Mouse (Mus musculus) cerebellum, postnatal 36 days (tissue): Measurements from ENCODE around the gene Capn1.

Experiments
- DNase-seq, 2 experiments: peaks; one replicate each; pipeline ENCODE4 v3.0.0; 2021 to 2022; ENCODE audit warnings: mixed read lengths in 2 of 2

Capn1 gene

GRCm38 (mm10) chr19:5952071-5952691, 63.5 kb downstream of the Capn1 start:
- DNase-seq = no peak

GRCm38 (mm10) chr19:5951631-5952030, 64.1 kb downstream of the Capn1 start:
- DNase-seq = no peak

GRCm38 (mm10) chr19:5950218-5950617, 65.5 kb downstream of the Capn1 start:
- no peak for DNase-seq

GRCm38 (mm10) chr19:5945891-5946290, 69.8 kb downstream of the Capn1 start:
- DNase-seq = no peak

GRCm38 (mm10) chr19:5945027-5945426, 70.7 kb downstream of the Capn1 start:
- no peak for DNase-seq

GRCm38 (mm10) chr19:5944145-5944544, 71.6 kb downstream of the Capn1 start:
- no peak for DNase-seq

GRCm38 (mm10) chr19:5943404-5943803, 72.3 kb downstream of the Capn1 start:
- DNase-seq = no peak

- no peak for DNase-seq
Measured at GRCm38 (mm10) chr19:5942581-5942980, 73.1 kb downstream of the Capn1 start.

- peak; percentile 34 for DNase-seq
Measured at GRCm38 (mm10) chr19:5940656-5941055, 75.0 kb downstream of the Capn1 start.

GRCm38 (mm10) chr19:5940173-5940572, 75.5 kb downstream of the Capn1 start:
- DNase-seq = peak; percentile 88 to 90

GRCm38 (mm10) chr19:5939715-5940114, 76.0 kb downstream of the Capn1 start:
- DNase-seq = peak in 1 of 2 experiments; percentile 39
